In genomic region chr12:12810159-12810885, GRCm38 (mm10) we compare ENCODE assay signal across 8 mouse cellular contexts.
DNase-seq lines count a peak whose midpoint lies in the region; ATAC-seq and TF ChIP-seq lines count a peak whose summit lies in the region.

No protein-coding gene starts in this region.

- peak; percentile 83 for ATAC-seq in intestine, embryonic 14.5 days (replicated peaks; ENCODE audit: low FRiP score, low TSS enrichment, low read depth)
- peak; percentile 80 for ATAC-seq in lung, postnatal 0 days

- peak overlapping the region; percentile 73 for H3K27ac ChIP-seq in intestine, embryonic 14.5 days (ENCODE audit: low read depth)
- peak overlapping the region; percentile 51 for H3K27ac ChIP-seq in lung, postnatal 0 days (ENCODE audit: low read length)

- TF ChIP-seq CTCF in lung, postnatal 0 days (IDR thresholded peaks at IDR 0.05), result 0 out of 2 replicates have a peak, but pooled peaks have one; percentile 10

- H3K27me3 ChIP-seq in intestine, embryonic 14.5 days (replicated peaks; ENCODE audit: control insufficient read depth, insufficient read depth, low read length), result no peaks in the 10 kb centered on the region
- no peaks in the 10 kb centered on the region for H3K27me3 ChIP-seq in lung, postnatal 0 days (replicated peaks; ENCODE audit: insufficient read depth, low read length)

- peaks cover 24% of the 10 kb centered on the region for H3K4me1 ChIP-seq in intestine, embryonic 14.5 days (replicated peaks; ENCODE audit: control insufficient read depth, insufficient read depth, low read length)
- peaks cover 7% of the 10 kb centered on the region for H3K4me1 ChIP-seq in lung, postnatal 0 days (ENCODE audit: insufficient read depth, low read depth, low read length)

- H3K9me3 ChIP-seq in intestine, embryonic 14.5 days (ENCODE audit: control insufficient read depth, low read length), result no peaks in the 10 kb centered on the region
- no peaks in the 10 kb centered on the region for H3K9me3 ChIP-seq in lung, postnatal 0 days (ENCODE audit: low read length)

- WGBS in intestine, embryonic 14.5 days, result 3% methylated on average over 16 of the region's 16 CpGs
- WGBS in lung, postnatal 0 days, result 5% methylated on average over 16 of the region's 16 CpGs

- 0 out of 2 replicates have a peak overlapping the region, but pooled peaks have one; percentile 29 for H3K9ac ChIP-seq in intestine, embryonic 14.5 days (ENCODE audit: low read length)
- H3K9ac ChIP-seq in lung, postnatal 0 days (replicated peaks; ENCODE audit: low read depth), result no peak overlapping the region

- DNase-seq in adrenal gland, adult (ENCODE audit: inconsistent age in 2 of 2, low spot score in 1 of 2), result peak; percentile 87 to 92
- peak; percentile 76 for DNase-seq in embryo, embryonic 9.5 days (ENCODE audit: extremely low spot score)
- peak; percentile 26 to 57 for DNase-seq in gastrocnemius, postnatal 4 days (ENCODE audit: low spot score in 2 of 2)
- DNase-seq in intestine, embryonic 14.5 days (ENCODE audit: low spot score), result peak; percentile 81
- DNase-seq in left cerebral cortex, adult 11 months (ENCODE audit: low spot score), result peak; percentile 44
- DNase-seq in lung, postnatal 0 days (ENCODE audit: low spot score), result peak; percentile 79
- DNase-seq in right cerebral cortex, adult 18-20 months, result peak; percentile 57
- DNase-seq in thymus, postnatal 0 days (ENCODE audit: low spot score), result no peak

- H3K36me3 ChIP-seq in intestine, embryonic 14.5 days (ENCODE audit: control insufficient read depth, insufficient read depth, low read length), result no peaks in the 10 kb centered on the region
- H3K36me3 ChIP-seq in lung, postnatal 0 days (ENCODE audit: insufficient read depth, low read length), result no peaks in the 10 kb centered on the region

- peak overlapping the region; percentile 13; the same call in 1 of the 2 replicates for H3K4me3 ChIP-seq in intestine, embryonic 14.5 days (ENCODE audit: low read depth, low read length)
- peak overlapping the region; percentile 8; the same call in 1 of the 2 replicates for H3K4me3 ChIP-seq in lung, postnatal 0 days (ENCODE audit: low read depth, low read length)

- TF ChIP-seq EP300 in lung, postnatal 0 days (IDR thresholded peaks at IDR 0.05), result no peak; the same call in 1 of the 2 replicates

- peak overlapping the region; percentile 52 for H3K4me2 ChIP-seq in intestine, embryonic 14.5 days (ENCODE audit: low read length)
- H3K4me2 ChIP-seq in lung, postnatal 0 days (replicated peaks; ENCODE audit: low read depth, low read length), result peak overlapping the region; percentile 54
